Mouse (Mus musculus): ENCODE measurements around the gene Laptm5.

The Laptm5 gene

GRCm38 (mm10) chr4:130960118-130960734 lies 47.3 kb downstream of the Laptm5 start:
- in situ Hi-C loops (cut with MboI, MseI), result loop anchor here (10.0 kb wide), 3 partner anchors 185 to 515 kb away; no protein-coding TSS in a partner anchor

GRCm38 (mm10) chr4:130971278-130971677 lies 58.4 kb downstream of the Laptm5 start:
- in situ Hi-C loops (cut with MboI, MseI), result no loop called here

GRCm38 (mm10) chr4:130972421-130972829 lies 59.5 kb downstream of the Laptm5 start:
- in situ Hi-C loops (cut with MboI, MseI), result no loop called here

- in situ Hi-C loops (cut with MboI, MseI), result no loop called here
Observed at GRCm38 (mm10) chr4:130973332-130974263, 60.7 kb downstream of the Laptm5 start.

GRCm38 (mm10) chr4:130978981-130979380 lies 66.1 kb downstream of the Laptm5 start:
- in situ Hi-C loops (cut with MboI, MseI), result no loop called here

- in situ Hi-C loops (cut with MboI, MseI), result no loop called here
Observed at GRCm38 (mm10) chr4:130984416-130985182, 71.7 kb downstream of the Laptm5 start.

Measured in T-helper 17 cell (primary cell).